Mouse (Mus musculus): ENCODE results near the gene Cwc22. TPM values are rescaled to one million over a fixed set of nuclear protein-coding genes. Genes with fewer than 3 reads are reported as not detected.

Gene Cwc22
- 11.9 TPM for polyA plus RNA-seq (2014; fragmentation: Illumina TruSeq; extraction: RNeasy Lipid Tissue Mini Kit (QIAGEN cat#74804); ENCODE audit: insufficient read depth, low read depth, low replicate concordance)

GRCm38 (mm10) chr2:77945596-77946485, at the start of gene Cwc22:
Gene Cwc22 (minus strand): TSS chr2:77946375.

Other genes with a start within 250 kb of the Cwc22 start
- 1.6 TPM for gene Zfp385b, start 126.7 kb downstream of the Cwc22 start, polyA plus RNA-seq (2014; fragmentation: Illumina TruSeq; extraction: RNeasy Lipid Tissue Mini Kit (QIAGEN cat#74804); ENCODE audit: insufficient read depth, low read depth, low replicate concordance)